Mouse (Mus musculus): ENCODE measurements at regions not wholly inside any gene's neighbourhood (a gene's known extent, or its start where the extent isn't known, plus 50 kb on each side); places are given as distances from the start of the nearest gene placed in this dataset.
A peak's percentile ranks its signal among the peaks of the same experiment; 100 is the strongest.

DNA sequence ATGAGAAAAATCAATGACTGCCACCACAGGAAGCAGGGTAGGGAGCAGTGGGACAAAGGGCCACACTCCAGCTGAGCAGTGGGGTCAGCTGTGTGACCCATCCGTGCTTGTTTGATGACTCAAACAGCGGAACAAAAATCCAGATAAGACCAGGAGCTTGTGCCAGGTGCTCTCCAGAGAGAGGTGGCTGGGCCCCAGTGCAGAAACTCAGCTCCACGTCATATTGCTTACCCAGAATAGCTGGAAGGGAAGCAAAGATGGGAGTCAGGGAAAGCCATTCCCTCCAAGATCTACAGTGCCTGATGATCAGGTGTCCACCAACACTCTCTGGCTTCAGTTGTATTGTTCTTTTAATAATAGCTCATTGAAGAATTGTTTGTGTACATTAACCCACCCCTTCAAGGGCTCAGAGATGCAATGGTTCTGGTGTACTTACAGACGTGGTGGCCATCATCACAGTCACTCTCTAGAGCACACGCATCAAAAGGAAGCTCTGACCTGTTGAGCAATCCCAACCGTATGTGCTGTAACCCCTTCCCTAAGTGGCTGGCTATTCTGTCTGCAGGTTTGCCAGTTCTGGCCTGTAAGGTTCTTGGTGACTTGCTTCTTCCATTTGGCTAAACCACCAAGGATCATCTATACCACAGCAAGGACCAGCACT lies 117.6 kb upstream of the Frmd6 start:
- peak; percentile 31 to 63 for DNase-seq
- intact Hi-C loops (cut with DNase I) = no loop called here
- Histone ChIP-seq H3K4me1 (ENCODE audit: control insufficient read depth, insufficient read depth, low read length) (peaks cover 7% of the 10 kb centered on the region), H3K27me3 (ENCODE audit: control insufficient read depth, insufficient read depth, low read length) (no peaks in the 10 kb centered on the region), H3K27ac (no peak overlapping the region; the same call in 1 of the 2 replicates), H3K4me3 (no peak overlapping the region), H3K79me2 (replicated peaks; ENCODE audit: control insufficient read depth, insufficient read depth, low read length) (no peaks in the 10 kb centered on the region), H3K36me3 (ENCODE audit: control insufficient read depth, insufficient read depth, low read length) (no peaks in the 10 kb centered on the region), H3K9ac (ENCODE audit: low read depth, low read length) (no peak overlapping the region)
- TF ChIP-seq EP300 (IDR thresholded peaks at IDR 0.05; ENCODE audit: insufficient read depth, low read depth, low read length) (0 out of 2 replicates have a peak, but pooled peaks have one; percentile 10), CTCF (IDR thresholded peaks at IDR 0.05) (no peak)
- WGBS = 37% methylated on average over 6 of the region's 6 CpGs

DNA sequence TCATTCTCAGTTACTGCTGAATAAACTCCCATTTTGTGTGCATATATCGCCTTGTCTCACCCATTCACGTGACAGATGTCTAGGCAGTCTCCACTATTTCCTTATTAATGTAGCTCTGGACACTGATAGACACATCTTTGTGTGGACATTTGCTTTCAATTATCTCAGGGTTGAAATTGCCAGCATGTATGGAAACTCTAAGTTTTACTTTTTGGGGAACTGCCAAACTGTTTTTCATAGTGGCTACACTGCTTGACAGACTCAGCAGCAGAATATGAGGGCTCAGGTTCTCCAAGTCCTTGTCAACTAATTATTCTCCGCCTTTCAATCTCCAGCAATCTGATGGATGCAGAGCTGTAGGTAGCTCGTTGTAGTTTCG lies 117.0 kb upstream of the Frmd6 start:
- Histone ChIP-seq H3K27me3 (ENCODE audit: control insufficient read depth, insufficient read depth, low read length) (no peaks in the 10 kb centered on the region), H3K4me1 (ENCODE audit: control insufficient read depth, insufficient read depth, low read length) (peaks cover 10% of the 10 kb centered on the region), H3K4me3 (no peak overlapping the region), H3K9ac (ENCODE audit: low read depth, low read length) (no peak overlapping the region), H3K36me3 (ENCODE audit: control insufficient read depth, insufficient read depth, low read length) (no peaks in the 10 kb centered on the region), H3K27ac (no peak overlapping the region), H3K79me2 (replicated peaks; ENCODE audit: control insufficient read depth, insufficient read depth, low read length) (no peaks in the 10 kb centered on the region)
- WGBS = 92% methylated on average over 5 of the region's 5 CpGs
- intact Hi-C loops (cut with DNase I) = no loop called here
- DNase-seq = no peak
- no peak for TF ChIP-seq CTCF (IDR thresholded peaks at IDR 0.05)
- TF ChIP-seq POLR2A (IDR thresholded peaks at IDR 0.05; ENCODE audit: insufficient read depth, low read depth, low read length) = no peak
- TF ChIP-seq EP300 (IDR thresholded peaks at IDR 0.05; ENCODE audit: insufficient read depth, low read depth, low read length) = no peak

DNA sequence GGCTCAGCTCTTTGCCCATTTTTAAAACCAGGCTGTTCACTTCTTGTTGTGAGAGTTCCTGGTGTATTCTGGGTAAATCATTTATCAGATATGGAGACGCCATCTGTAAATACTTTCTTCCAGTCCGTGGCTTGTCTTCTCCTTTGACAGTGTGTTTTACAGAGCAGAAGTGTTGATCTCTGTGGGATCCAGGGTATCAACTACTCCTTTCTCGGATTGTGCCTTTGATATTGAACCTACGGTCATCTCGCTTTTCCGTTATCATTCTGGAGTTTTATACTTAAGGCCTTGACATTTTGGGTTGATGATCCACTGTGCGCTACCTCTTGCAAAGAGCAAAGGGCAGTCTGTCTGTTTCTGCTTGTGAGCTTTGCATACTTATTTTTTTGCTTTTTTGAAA lies 115.0 kb upstream of the Frmd6 start:
- Histone ChIP-seq H3K27me3 (ENCODE audit: control insufficient read depth, insufficient read depth, low read length) (no peaks in the 10 kb centered on the region), H3K36me3 (ENCODE audit: control insufficient read depth, insufficient read depth, low read length) (no peaks in the 10 kb centered on the region), H3K27ac (no peak overlapping the region), H3K4me3 (no peak overlapping the region), H3K9ac (ENCODE audit: low read depth, low read length) (no peak overlapping the region), H3K4me1 (ENCODE audit: control insufficient read depth, insufficient read depth, low read length) (peaks cover 10% of the 10 kb centered on the region), H3K79me2 (replicated peaks; ENCODE audit: control insufficient read depth, insufficient read depth, low read length) (no peaks in the 10 kb centered on the region)
- no peak for DNase-seq
- intact Hi-C loops (cut with DNase I) = no loop called here
- WGBS = 92% methylated on average over 7 of the region's 7 CpGs
- TF ChIP-seq POLR2A (IDR thresholded peaks at IDR 0.05; ENCODE audit: insufficient read depth, low read depth, low read length) (no peak), CTCF (IDR thresholded peaks at IDR 0.05) (no peak), EP300 (IDR thresholded peaks at IDR 0.05; ENCODE audit: insufficient read depth, low read depth, low read length) (no peak)

DNA sequence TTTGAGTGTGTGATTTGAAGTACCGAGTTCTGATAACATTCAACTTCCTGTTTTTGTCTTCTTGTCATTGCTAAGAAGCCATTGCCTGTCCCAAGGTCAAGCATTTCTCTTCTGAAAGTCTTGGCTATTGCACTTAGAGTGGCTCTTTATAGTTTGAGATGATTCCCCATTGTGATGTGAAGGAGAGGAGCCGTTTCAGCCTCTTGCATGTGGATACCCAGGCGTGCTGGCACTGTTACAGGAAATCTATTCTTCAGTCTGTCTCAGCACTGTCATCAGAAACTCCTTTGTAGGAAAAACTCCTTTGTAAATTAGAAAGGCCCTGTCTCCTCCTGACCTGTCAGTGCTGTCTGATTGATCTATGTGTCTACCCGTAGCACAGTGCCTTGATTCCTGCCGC lies 114.3 kb upstream of the Frmd6 start:
- TF ChIP-seq CTCF (IDR thresholded peaks at IDR 0.05) (no peak), POLR2A (IDR thresholded peaks at IDR 0.05; ENCODE audit: insufficient read depth, low read depth, low read length) (no peak), EP300 (IDR thresholded peaks at IDR 0.05; ENCODE audit: insufficient read depth, low read depth, low read length) (no peak)

DNA sequence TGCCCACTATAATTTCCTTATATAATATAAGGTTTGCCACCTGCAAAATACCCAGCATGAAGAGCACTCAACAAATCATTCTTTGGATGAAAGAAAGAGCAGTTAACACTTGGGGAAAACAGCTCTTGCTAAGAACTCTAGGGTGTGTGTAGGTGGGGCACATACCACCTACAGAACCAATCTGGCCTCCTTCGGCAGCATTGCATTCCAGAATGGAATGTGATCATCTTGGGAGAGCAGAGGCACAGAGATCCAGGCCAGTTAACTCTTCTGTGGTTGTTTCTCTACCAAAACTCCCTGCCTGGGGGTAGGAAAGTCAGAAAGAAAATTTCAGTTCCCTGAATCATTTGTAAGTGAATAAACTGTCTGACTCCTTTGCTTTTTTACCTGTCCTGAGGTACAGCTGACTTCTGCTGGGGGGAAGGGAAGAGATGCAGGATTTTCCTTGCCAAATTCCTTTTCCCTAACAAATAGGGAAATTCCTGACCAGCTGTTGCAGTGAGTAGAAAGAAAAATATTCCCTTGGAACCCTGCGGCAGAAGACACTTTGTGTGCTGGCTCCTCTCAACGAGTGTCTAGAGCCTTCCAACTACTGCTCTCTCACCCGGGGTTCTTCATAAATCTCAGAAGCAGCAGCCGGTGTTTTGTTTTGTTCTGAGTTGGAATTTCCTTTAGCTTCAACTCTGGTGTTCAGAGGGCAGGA lies 112.8 kb upstream of the Frmd6 start:
- Histone ChIP-seq H3K27me3 (ENCODE audit: control insufficient read depth, insufficient read depth, low read length) (no peaks in the 10 kb centered on the region), H3K4me1 (ENCODE audit: control insufficient read depth, insufficient read depth, low read length) (peaks cover 8% of the 10 kb centered on the region), H3K27ac (no peak overlapping the region), H3K36me3 (ENCODE audit: control insufficient read depth, insufficient read depth, low read length) (no peaks in the 10 kb centered on the region), H3K9ac (ENCODE audit: low read depth, low read length) (no peak overlapping the region), H3K4me3 (no peak overlapping the region), H3K79me2 (replicated peaks; ENCODE audit: control insufficient read depth, insufficient read depth, low read length) (no peaks in the 10 kb centered on the region)
- intact Hi-C loops (cut with DNase I) = no loop called here
- no peak for DNase-seq
- 28% methylated on average over 5 of the region's 5 CpGs for WGBS
- TF ChIP-seq POLR2A (IDR thresholded peaks at IDR 0.05; ENCODE audit: insufficient read depth, low read depth, low read length) (no peak), CTCF (IDR thresholded peaks at IDR 0.05) (no peak), EP300 (IDR thresholded peaks at IDR 0.05; ENCODE audit: insufficient read depth, low read depth, low read length) (no peak)

More for the DNA sequence above, 114.3 kb upstream of the Frmd6 start:
- WGBS = 58% methylated on average over 5 of the region's 5 CpGs
- Histone ChIP-seq H3K79me2 (replicated peaks; ENCODE audit: control insufficient read depth, insufficient read depth, low read length) (no peaks in the 10 kb centered on the region), H3K9ac (ENCODE audit: low read depth, low read length) (no peak overlapping the region), H3K4me1 (ENCODE audit: control insufficient read depth, insufficient read depth, low read length) (peaks cover 10% of the 10 kb centered on the region), H3K4me3 (no peak overlapping the region), H3K27ac (no peak overlapping the region), H3K36me3 (ENCODE audit: control insufficient read depth, insufficient read depth, low read length) (no peaks in the 10 kb centered on the region), H3K27me3 (ENCODE audit: control insufficient read depth, insufficient read depth, low read length) (no peaks in the 10 kb centered on the region)
- no peak for DNase-seq
- intact Hi-C loops (cut with DNase I) = no loop called here

Data from heart, adult 2 months (tissue).